Mouse (Mus musculus): ENCODE data around the gene AI837181. TPM values are rescaled to one million over a fixed set of nuclear protein-coding genes. Genes with fewer than 3 reads are reported as not detected.

The AI837181 gene
- polyA plus RNA-seq, 1 experiment from 2014 or later = 34.6 TPM

DNA sequence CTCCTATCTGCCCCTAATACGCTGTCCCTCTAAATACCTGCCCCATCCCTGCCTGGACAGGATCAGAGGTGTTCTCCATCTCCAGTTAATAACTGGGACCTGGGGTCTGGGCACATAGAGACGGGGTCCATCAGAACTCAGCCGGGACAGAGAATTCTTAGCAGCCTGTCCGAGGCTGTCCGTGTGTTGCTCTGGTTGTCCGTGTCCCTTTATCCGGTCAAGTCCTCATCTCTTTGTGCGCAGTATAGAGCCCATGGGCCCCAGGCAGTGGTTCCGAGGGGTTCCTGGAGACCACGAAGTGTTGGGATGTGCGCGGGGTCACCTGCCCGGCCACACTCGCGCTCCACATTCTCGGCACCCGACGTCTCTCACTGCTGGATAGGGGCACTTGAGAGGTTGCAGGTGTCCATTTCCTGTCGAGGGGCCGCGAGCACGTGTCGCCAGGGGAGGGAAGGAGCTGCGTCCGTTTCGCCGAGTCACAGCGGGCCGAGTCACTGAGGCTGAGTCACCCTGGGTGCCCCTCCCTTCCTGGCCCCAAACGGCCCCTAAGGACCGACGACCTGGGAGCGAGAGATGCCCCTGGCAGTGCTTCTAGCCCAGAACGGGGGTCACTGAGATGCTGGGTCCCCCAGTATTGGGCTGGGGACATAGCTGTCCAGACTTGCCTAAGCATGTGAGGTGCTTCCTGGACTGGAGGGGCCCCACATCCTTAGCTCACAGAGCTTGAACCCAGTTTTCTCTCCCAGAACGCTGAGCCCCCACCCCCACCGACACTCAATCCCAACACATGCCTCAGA, 23.6 kb downstream of the AI837181 start:
- no peak for ATAC-seq (replicated peaks; ENCODE audit: extremely low read depth, insufficient read depth, low FRiP score)
- Histone ChIP-seq H3K27ac (ENCODE audit: low read length) (no peak overlapping the region), H3K27me3 (ENCODE audit: control insufficient read depth, insufficient read depth, low read length) (peaks cover 45% of the 10 kb centered on the region), H3K9ac (ENCODE audit: low read length) (peak overlapping the region; percentile 58; the same call in 1 of the 2 replicates), H3K36me3 (ENCODE audit: control insufficient read depth, insufficient read depth) (no peaks in the 10 kb centered on the region), H3K9me3 (replicated peaks; ENCODE audit: control insufficient read depth, low read length) (no peaks in the 10 kb centered on the region), H3K4me3 (ENCODE audit: low read length) (peak overlapping the region; percentile 53), H3K4me1 (ENCODE audit: control insufficient read depth, insufficient read depth, low read length) (peaks cover 19% of the 10 kb centered on the region), H3K4me2 (ENCODE audit: low read depth, low read length) (peak overlapping the region; percentile 79)
- WGBS = 5% methylated on average over 36 of the region's 36 CpGs

DNA sequence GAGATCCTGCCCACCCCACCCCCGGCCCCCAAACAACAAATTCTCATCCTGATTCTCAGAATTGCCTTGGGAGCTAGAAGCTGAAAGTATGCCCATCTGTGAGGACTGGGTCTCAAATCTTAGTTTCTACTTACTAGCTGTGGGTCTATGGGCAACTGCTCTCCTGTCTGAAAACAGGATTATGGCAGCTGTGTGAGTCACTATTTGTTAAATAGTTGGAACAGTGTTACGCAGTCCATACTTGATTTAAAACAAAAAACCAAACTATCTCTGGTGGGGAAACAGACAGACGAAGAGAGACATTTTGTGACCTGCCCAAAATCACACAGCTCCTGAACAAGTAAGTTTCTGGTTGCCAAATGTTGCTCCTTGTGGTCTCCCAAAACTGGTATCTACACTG, 24.7 kb downstream of the AI837181 start:
- Histone ChIP-seq H3K9ac (ENCODE audit: low read length) (no peak overlapping the region), H3K9me3 (replicated peaks; ENCODE audit: control insufficient read depth, low read length) (no peaks in the 10 kb centered on the region), H3K27me3 (ENCODE audit: control insufficient read depth, insufficient read depth, low read length) (peaks cover 40% of the 10 kb centered on the region), H3K27ac (ENCODE audit: low read length) (no peak overlapping the region), H3K4me2 (ENCODE audit: low read depth, low read length) (no peak overlapping the region), H3K4me3 (ENCODE audit: low read length) (no peak overlapping the region), H3K36me3 (ENCODE audit: control insufficient read depth, insufficient read depth) (no peaks in the 10 kb centered on the region), H3K4me1 (ENCODE audit: control insufficient read depth, insufficient read depth, low read length) (peaks cover 19% of the 10 kb centered on the region)
- ATAC-seq (replicated peaks; ENCODE audit: extremely low read depth, insufficient read depth, low FRiP score) = no peak
- 76% methylated on average over 3 of the region's 3 CpGs for WGBS

DNA sequence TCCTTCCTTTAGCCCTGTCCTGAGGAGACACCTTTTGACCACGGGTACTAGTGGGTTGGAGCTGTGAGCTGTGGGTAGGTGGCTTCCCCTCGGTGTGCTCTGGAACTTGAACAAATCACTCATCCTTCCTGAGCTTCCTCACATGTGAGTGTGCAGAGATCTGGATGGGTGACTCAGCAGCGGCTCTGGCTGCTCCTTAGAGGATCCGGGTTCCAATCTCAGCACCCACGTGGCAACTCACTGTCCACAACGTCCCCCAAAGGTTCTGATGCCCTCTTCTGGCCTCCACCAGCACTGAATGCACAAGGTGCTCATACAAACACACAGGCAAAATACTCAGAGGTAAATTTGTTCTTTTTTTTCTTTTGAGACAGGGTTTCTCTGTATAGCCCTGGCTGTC, 26.8 kb downstream of the AI837181 start:
- no peak overlapping the region for H3K4me3 ChIP-seq (ENCODE audit: low read length)
- H3K9me3 ChIP-seq (replicated peaks; ENCODE audit: control insufficient read depth, low read length) = no peaks in the 10 kb centered on the region
- no peaks in the 10 kb centered on the region for H3K36me3 ChIP-seq (ENCODE audit: control insufficient read depth, insufficient read depth)
- H3K27ac ChIP-seq (ENCODE audit: low read length) = no peak overlapping the region
- H3K27me3 ChIP-seq (ENCODE audit: control insufficient read depth, insufficient read depth, low read length) = peaks cover 29% of the 10 kb centered on the region
- WGBS = 67% methylated on average over 6 of the region's 6 CpGs
- no peak overlapping the region for H3K9ac ChIP-seq (ENCODE audit: low read length)
- ATAC-seq (replicated peaks; ENCODE audit: extremely low read depth, insufficient read depth, low FRiP score) = no peak
- H3K4me2 ChIP-seq (ENCODE audit: low read depth, low read length) = no peak overlapping the region
- peaks cover 34% of the 10 kb centered on the region for H3K4me1 ChIP-seq (ENCODE audit: control insufficient read depth, insufficient read depth, low read length)

DNA sequence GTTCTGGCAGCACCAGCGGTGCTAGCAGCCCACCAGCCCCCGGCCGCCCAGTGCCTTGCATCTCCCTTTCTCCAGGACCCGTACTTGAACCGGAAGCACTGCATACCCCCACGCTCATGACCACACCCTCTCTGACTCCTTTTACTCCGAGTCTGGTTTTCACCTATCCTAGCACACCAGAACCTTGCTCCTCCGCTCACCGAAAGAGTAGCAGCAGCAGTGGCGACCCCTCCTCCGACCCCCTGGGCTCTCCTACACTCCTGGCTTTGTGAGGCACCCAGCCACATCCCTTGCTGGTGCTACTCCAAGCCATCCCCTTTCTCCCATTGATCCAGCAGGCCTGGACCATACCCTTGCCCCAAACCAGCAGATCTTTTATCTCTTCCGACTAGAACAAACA, 30.1 kb downstream of the AI837181 start:
- H3K4me3 ChIP-seq (ENCODE audit: low read length) = peak overlapping the region; percentile 71
- WGBS = 75% methylated on average over 12 of the region's 12 CpGs
- H3K4me2 ChIP-seq (ENCODE audit: low read depth, low read length) = peak overlapping the region; percentile 98
- no peak overlapping the region for H3K27ac ChIP-seq (ENCODE audit: low read length)
- peak overlapping the region; percentile 82 for H3K9ac ChIP-seq (ENCODE audit: low read length)
- peaks cover 25% of the 10 kb centered on the region for H3K4me1 ChIP-seq (ENCODE audit: control insufficient read depth, insufficient read depth, low read length)
- H3K27me3 ChIP-seq (ENCODE audit: control insufficient read depth, insufficient read depth, low read length) = peaks cover 6% of the 10 kb centered on the region
- no peaks in the 10 kb centered on the region for H3K9me3 ChIP-seq (replicated peaks; ENCODE audit: control insufficient read depth, low read length)
- H3K36me3 ChIP-seq (ENCODE audit: control insufficient read depth, insufficient read depth) = no peaks in the 10 kb centered on the region
- no peak for ATAC-seq (replicated peaks; ENCODE audit: extremely low read depth, insufficient read depth, low FRiP score)

DNA sequence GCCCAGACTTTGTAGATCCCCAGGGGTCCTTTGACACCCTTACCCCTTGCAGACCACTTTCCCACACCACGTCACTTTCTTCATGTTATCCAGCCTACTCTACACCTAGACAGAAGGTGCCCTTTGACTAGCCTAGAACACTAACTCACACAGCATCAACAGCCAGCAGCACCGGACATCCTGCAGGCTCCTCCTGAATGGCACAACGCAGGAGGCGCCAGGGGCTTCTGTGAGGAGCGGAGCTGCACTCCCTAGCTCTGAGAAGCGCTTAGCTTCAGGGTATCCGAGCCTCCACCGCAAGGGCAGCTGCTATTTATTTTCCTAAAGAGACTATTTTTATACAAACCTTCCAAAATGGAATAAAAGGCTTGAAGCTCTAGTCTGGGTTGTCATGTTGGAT, 30.6 kb downstream of the AI837181 start:
- Histone ChIP-seq H3K9ac (ENCODE audit: low read length) (peak overlapping the region; percentile 82), H3K9me3 (replicated peaks; ENCODE audit: control insufficient read depth, low read length) (no peaks in the 10 kb centered on the region), H3K4me2 (ENCODE audit: low read depth, low read length) (peak overlapping the region; percentile 98), H3K4me1 (ENCODE audit: control insufficient read depth, insufficient read depth, low read length) (peaks cover 25% of the 10 kb centered on the region), H3K27ac (ENCODE audit: low read length) (peak overlapping the region; percentile 89), H3K27me3 (ENCODE audit: control insufficient read depth, insufficient read depth, low read length) (peaks cover under 1% of the 10 kb centered on the region; the same call in 1 of the 2 replicates), H3K36me3 (ENCODE audit: control insufficient read depth, insufficient read depth) (no peaks in the 10 kb centered on the region), H3K4me3 (ENCODE audit: low read length) (peak overlapping the region; percentile 71)
- WGBS = 60% methylated on average over 8 of the region's 8 CpGs
- ATAC-seq (replicated peaks; ENCODE audit: extremely low read depth, insufficient read depth, low FRiP score) = no peak

DNA sequence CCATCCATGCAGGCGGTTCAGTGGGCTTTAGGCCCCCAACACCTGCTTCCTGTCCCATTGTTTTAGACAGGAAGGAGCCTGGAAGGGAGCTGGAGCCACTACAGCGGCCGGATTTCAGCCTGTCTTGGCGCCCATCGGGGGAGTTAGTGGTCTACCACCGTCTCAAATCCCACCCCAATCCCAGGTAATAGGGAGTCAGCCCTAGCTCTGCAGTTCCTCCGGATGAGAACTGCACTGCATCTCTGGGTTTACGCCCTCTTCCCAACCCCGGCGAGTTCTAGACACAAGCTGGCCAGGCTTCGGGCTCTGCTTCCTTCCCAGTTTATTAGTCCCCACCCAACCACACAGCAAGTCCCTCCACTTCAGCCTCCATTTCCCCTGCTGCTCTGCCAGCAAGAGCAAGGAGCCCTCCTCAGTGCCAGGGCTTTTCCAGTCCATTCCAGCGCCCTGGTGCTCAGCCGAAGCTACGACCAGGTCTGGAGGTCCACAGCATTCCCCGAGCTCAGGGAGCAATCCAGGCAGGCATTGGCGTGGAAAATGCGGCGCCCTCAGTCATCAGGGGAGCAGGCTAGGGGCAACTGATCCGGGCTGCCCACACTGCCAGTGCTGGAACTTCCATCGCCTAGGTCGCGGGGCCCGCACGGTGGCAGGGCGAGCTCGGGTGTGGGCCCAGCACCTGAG, 31.4 kb downstream of the AI837181 start:
- Histone ChIP-seq H3K4me3 (ENCODE audit: low read length) (peak overlapping the region; percentile 71), H3K27me3 (ENCODE audit: control insufficient read depth, insufficient read depth, low read length) (no peaks in the 10 kb centered on the region), H3K4me1 (ENCODE audit: control insufficient read depth, insufficient read depth, low read length) (peaks cover 30% of the 10 kb centered on the region), H3K36me3 (ENCODE audit: control insufficient read depth, insufficient read depth) (no peaks in the 10 kb centered on the region), H3K9me3 (replicated peaks; ENCODE audit: control insufficient read depth, low read length) (no peaks in the 10 kb centered on the region), H3K27ac (ENCODE audit: low read length) (peak overlapping the region; percentile 89), H3K9ac (ENCODE audit: low read length) (peak overlapping the region; percentile 82), H3K4me2 (ENCODE audit: low read depth, low read length) (peak overlapping the region; percentile 98)
- WGBS = 3% methylated on average over 26 of the region's 26 CpGs
- peak; percentile 15; the same call in 1 of the 2 replicates for ATAC-seq (replicated peaks; ENCODE audit: extremely low read depth, insufficient read depth, low FRiP score)

DNA sequence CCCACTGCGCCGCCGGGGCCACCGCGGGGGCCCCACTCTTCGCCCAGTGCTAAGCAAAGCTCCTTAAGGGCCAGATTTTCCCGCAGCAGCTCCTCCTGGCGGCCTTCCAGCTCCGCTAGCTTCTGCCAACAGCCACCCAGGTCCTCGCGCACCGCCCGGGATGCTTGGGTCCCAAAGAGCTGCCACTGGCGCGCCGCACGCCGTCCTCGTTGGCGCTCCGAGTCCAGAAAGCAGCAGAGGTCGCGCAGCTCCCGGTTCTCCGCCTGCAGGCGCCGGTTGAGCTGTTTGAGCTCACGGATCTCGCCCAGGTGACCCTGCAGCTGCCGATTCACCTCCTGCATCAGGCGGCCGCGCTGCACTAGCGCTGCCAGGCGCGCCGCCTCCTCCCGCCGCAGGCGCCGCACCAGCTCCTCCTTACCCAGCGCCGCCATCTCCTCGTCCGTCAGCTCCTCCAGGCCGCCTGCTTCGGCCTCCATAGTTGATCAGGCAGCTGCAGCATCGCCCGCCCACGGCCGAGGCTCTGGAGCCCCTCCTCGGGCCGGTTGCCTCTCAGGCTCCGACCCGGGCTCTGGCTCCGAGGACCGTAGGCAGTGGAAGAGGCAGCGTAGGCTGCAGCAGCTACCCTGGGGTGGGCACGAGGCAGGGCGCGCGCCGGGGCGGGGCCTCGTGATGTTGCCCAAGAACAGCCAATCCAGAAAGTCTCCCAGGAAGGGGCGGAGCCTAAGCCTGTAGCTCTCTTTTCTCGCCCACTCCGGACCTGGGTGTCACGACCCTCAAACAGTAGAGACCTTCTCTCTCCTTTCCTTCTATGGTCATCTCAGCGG, 32.2 kb downstream of the AI837181 start:
- H3K27ac ChIP-seq (ENCODE audit: low read length) = peak overlapping the region; percentile 89
- H3K9me3 ChIP-seq (replicated peaks; ENCODE audit: control insufficient read depth, low read length) = no peaks in the 10 kb centered on the region
- WGBS = under 1% methylated on average over 70 of the region's 70 CpGs
- ATAC-seq (replicated peaks; ENCODE audit: extremely low read depth, insufficient read depth, low FRiP score) = peak; percentile 91
- H3K4me2 ChIP-seq (ENCODE audit: low read depth, low read length) = peak overlapping the region; percentile 98
- H3K36me3 ChIP-seq (ENCODE audit: control insufficient read depth, insufficient read depth) = no peaks in the 10 kb centered on the region
- H3K4me1 ChIP-seq (ENCODE audit: control insufficient read depth, insufficient read depth, low read length) = peaks cover 32% of the 10 kb centered on the region
- H3K4me3 ChIP-seq (ENCODE audit: low read length) = peak overlapping the region; percentile 71
- H3K9ac ChIP-seq (ENCODE audit: low read length) = peak overlapping the region; percentile 82
- no peaks in the 10 kb centered on the region for H3K27me3 ChIP-seq (ENCODE audit: control insufficient read depth, insufficient read depth, low read length)

DNA sequence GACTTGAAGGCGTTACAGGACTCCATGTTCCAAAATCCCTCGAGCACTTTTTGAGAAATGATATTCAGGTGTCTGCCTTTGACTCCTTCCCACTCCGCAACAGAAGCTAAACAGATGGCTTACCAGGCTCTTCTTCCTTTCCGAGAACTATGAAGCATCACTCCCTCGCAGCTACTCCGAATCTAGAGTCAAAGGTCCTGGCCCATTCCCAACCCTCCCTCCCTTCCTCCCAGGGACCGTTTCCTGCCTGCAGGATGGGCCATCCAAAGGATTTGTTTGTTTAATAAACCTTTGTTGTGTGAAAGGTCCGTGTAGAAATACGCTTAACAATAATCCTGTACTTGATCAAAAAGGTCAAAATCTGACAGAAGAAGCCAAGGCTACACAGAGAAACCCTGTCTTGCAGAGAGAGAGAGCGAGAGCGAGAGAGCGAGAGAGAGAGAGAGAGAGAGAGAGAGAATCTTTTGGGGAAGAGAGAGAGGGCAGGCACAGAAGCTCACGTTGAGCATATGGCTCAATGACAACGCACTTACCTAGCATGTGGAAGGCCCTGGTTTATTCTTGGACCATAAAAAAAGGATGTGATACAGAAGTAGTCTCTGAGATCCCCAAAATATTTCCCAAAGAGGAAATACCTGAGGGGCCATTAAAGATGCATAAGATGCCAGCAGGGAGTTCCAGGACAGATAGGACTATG, 33.0 kb downstream of the AI837181 start, which contains the start of gene Ccdc85b:
TSS of gene Ccdc85b (minus strand) at position 149 of the 697 bp plus-strand sequence.
- Histone ChIP-seq H3K27ac (ENCODE audit: low read length) (peak within 1 kb of the TSS; percentile 89), H3K4me3 (ENCODE audit: low read length) (peak within 1 kb of the TSS; percentile 71), H3K4me2 (ENCODE audit: low read depth, low read length) (peak within 1 kb of the TSS; percentile 98), H3K9ac (ENCODE audit: low read length) (peak within 1 kb of the TSS; percentile 82), H3K9me3 (replicated peaks; ENCODE audit: control insufficient read depth, low read length) (no peaks in the 10 kb centered on the region), H3K36me3 (ENCODE audit: control insufficient read depth, insufficient read depth) (peaks cover 3% of the 10 kb centered on the region; the same call in 1 of the 2 replicates), H3K27me3 (ENCODE audit: control insufficient read depth, insufficient read depth, low read length) (no peaks in the 10 kb centered on the region), H3K4me1 (ENCODE audit: control insufficient read depth, insufficient read depth, low read length) (peaks cover 32% of the 10 kb centered on the region)
- WGBS = 16% methylated on average over 14 of the region's 14 CpGs
- ATAC-seq (replicated peaks; ENCODE audit: extremely low read depth, insufficient read depth, low FRiP score) = 0 out of 2 replicates have a peak, but pooled peaks have one; percentile 0

All from heart, embryonic 16.5 days (tissue).